Mouse (Mus musculus) CH12.LX (cell line): ENCODE measurements around the gene 2310061N02Rik. TPM values are rescaled to one million over a fixed set of nuclear protein-coding genes. Genes with fewer than 3 reads are reported as not detected.

ENCODE experiments used
- DNase-seq: peaks from one replicate; pipeline ENCODE4 v3.0.0-alpha.2; 2013; ENCODE audit errors: extremely low read depth
- H3K27ac ChIP-seq: 2 replicates; pipeline ENCODE4 v1.5.1; 2012; ENCODE audit warnings: low read depth, mild to moderate bottlenecking, control low read depth, moderate library complexity; ENCODE audit not compliant: insufficient read depth
- H3K27me3 ChIP-seq: replicated peaks from 2 replicates; pipeline ENCODE3; 2012; ENCODE audit warnings: inconsistent platforms
- H3K36me3 ChIP-seq, 2 experiments: replicated peaks in 1 of 2; 2 replicates each; pipeline versions ENCODE3 to v1.6.1; 2012; ENCODE audit warnings: inconsistent platforms in 1 of 2, low read length in 1 of 2, mild to moderate bottlenecking in 1 of 2, mixed read lengths in 1 of 2, moderate library complexity in 1 of 2; ENCODE audit not compliant: control insufficient read depth in 1 of 2, insufficient read depth in 1 of 2
- H3K4me1 ChIP-seq, 2 experiments: 2 replicates each; pipeline ENCODE4 v1.6.1; 2012; ENCODE audit warnings: inconsistent platforms in 1 of 2, moderate library complexity in 1 of 2; ENCODE audit not compliant: insufficient read depth in 2 of 2, control insufficient read depth in 1 of 2
- H3K4me2 ChIP-seq: 2 replicates; pipeline ENCODE4 v1.6.1; 2012; ENCODE audit warnings: low read depth, mild to moderate bottlenecking, control low read depth; ENCODE audit not compliant: poor library complexity, insufficient read depth, severe bottlenecking
- H3K4me3 ChIP-seq, 3 experiments: fragments of 150-350 bp in 1 of 3; sonication (generic) in 1 of 3; replicated peaks in 1 of 3; 2 replicates each; pipeline versions ENCODE3 to v1.5.1; 2011 to 2012; ENCODE audit warnings: low read depth in 2 of 3, low read length in 2 of 3, mild to moderate bottlenecking in 2 of 3, moderate library complexity in 2 of 3, control low read depth in 1 of 3, improper control_type of control experiment in 1 of 3, inconsistent platforms in 1 of 3, mixed read lengths in 1 of 3; ENCODE audit not compliant: poor library complexity in 1 of 3
- H3K79me2 ChIP-seq: replicated peaks from 2 replicates; pipeline ENCODE4 v1.6.1; 2012; ENCODE audit warnings: mild to moderate bottlenecking, moderate library complexity; ENCODE audit not compliant: control insufficient read depth, poor library complexity, insufficient read depth, severe bottlenecking; ENCODE audit errors: extremely low read depth
- H3K9ac ChIP-seq: 2 replicates; pipeline ENCODE4 v1.6.1; 2012; ENCODE audit warnings: low read depth, mild to moderate bottlenecking, control low read depth, moderate library complexity; ENCODE audit not compliant: insufficient read depth
- H3K9me3 ChIP-seq: replicated peaks from 2 replicates; pipeline ENCODE3; 2012; ENCODE audit warnings: low read length, inconsistent platforms, mixed read lengths
- BHLHE40 ChIP-seq: IDR thresholded peaks from 2 replicates; pipeline ENCODE4 v1.6.1; 2011; ENCODE audit warnings: mild to moderate bottlenecking, low read depth, low read length, improper control_type of control experiment
- E2F4 ChIP-seq: IDR thresholded peaks from 2 replicates; pipeline ENCODE4 v1.6.1; 2011; ENCODE audit warnings: low read depth, low read length, improper control_type of control experiment; ENCODE audit not compliant: insufficient replicate concordance
- HCFC1 ChIP-seq: IDR thresholded peaks from 2 replicates; pipeline ENCODE4 v1.6.1; 2012; ENCODE audit warnings: low read depth, mild to moderate bottlenecking, inconsistent platforms, low read length, improper control_type of control experiment
- IRF4 ChIP-seq: IDR thresholded peaks from 2 replicates; pipeline ENCODE4 v1.6.1; 2014; ENCODE audit warnings: low read depth, mild to moderate bottlenecking, inconsistent platforms, low read length, improper control_type of control experiment
- KAT2A ChIP-seq: IDR thresholded peaks from 2 replicates; pipeline ENCODE4 v1.6.1; 2012; ENCODE audit warnings: low read length, improper control_type of control experiment, inconsistent platforms; ENCODE audit not compliant: insufficient replicate concordance
- MXI1 ChIP-seq: IDR thresholded peaks from 2 replicates; pipeline ENCODE4 v1.6.1; 2011; ENCODE audit warnings: mild to moderate bottlenecking, low read depth, low read length, improper control_type of control experiment
- NELFE ChIP-seq: IDR thresholded peaks from 2 replicates; pipeline ENCODE4 v1.6.1; 2011; ENCODE audit warnings: low read depth, low read length, improper control_type of control experiment
- PAX5 ChIP-seq: IDR thresholded peaks from 2 replicates; pipeline ENCODE4 v1.6.1; 2012; ENCODE audit warnings: low read length, inconsistent platforms, mixed read lengths
- POLR2A ChIP-seq: IDR thresholded peaks from 2 replicates; pipeline ENCODE4 v1.6.1; 2011; ENCODE audit warnings: low read depth, mild to moderate bottlenecking, improper control_type of control experiment, low read length
- POLR2AphosphoS2 ChIP-seq: IDR thresholded peaks from 2 replicates; pipeline ENCODE4 v1.6.1; 2011; ENCODE audit warnings: low read depth, low read length, improper control_type of control experiment
- RAD21 ChIP-seq: IDR thresholded peaks from 2 replicates; pipeline ENCODE4 v1.6.1; 2011; ENCODE audit warnings: low read depth, mild to moderate bottlenecking, low read length, improper control_type of control experiment, moderate library complexity
- SIN3A ChIP-seq: IDR thresholded peaks from 2 replicates; pipeline ENCODE4 v1.6.1; 2012; ENCODE audit warnings: low read length, improper control_type of control experiment, inconsistent platforms
- TBP ChIP-seq: conservative IDR thresholded peaks from 2 replicates; pipeline ENCODE4 v1.6.1; 2011; ENCODE audit warnings: low read depth, low read length, improper control_type of control experiment
- TCF12 ChIP-seq: IDR thresholded peaks from 2 replicates; pipeline ENCODE4 v1.6.1; 2014; ENCODE audit warnings: low read depth, mild to moderate bottlenecking, inconsistent platforms, low read length, improper control_type of control experiment
- USF2 ChIP-seq: conservative IDR thresholded peaks from 2 replicates; pipeline ENCODE4 v1.6.1; 2011; ENCODE audit warnings: low read depth, low read length, improper control_type of control experiment
- ZNF384 ChIP-seq: IDR thresholded peaks from 2 replicates; pipeline ENCODE4 v1.6.1; 2012; ENCODE audit warnings: low read depth, low read length, improper control_type of control experiment, inconsistent platforms
- dilution Hi-C: fragments of 300-500 bp; cut with MboI; formaldehyde crosslinking; loops from 2 replicates; pipeline ENCODE4 v1.14.3; 2020; ENCODE audit warnings: low sequenced_read_pairs; ENCODE audit not compliant: extremely low pct_unique_long_range_greater_than_20kb, extremely low pct_ligation_motif_present
- in situ Hi-C: fragments of 300-500 bp; cut with MboI; formaldehyde crosslinking; loops from 3 replicates; pipeline ENCODE4 v1.14.3; 2019; ENCODE audit warnings: low sequenced_read_pairs, low pct_ligation_motif_present, low pct_unique_long_range_greater_than_20kb, mixed read lengths
- polyA plus RNA-seq: library from polyadenylated mRNA; unstranded; fragments of >175 nt; gene quantifications from 2 replicates; pipeline ENCODE4 v1.2.1, GENCODE M21; 2012; ENCODE audit warnings: low read depth; ENCODE audit not compliant: insufficient read length
- total RNA-seq, 2 experiments: library from RNA; depleted of rRNA; stranded (reverse); fragments of 300-350 nt in 1 of 2; fragments of >200 nt in 1 of 2; gene quantifications; 2 replicates each; pipeline ENCODE4 v1.2.3; 2012 to 2014

Gene 2310061N02Rik
- total and polyA plus RNA-seq, 3 experiments = not detected

DNA sequence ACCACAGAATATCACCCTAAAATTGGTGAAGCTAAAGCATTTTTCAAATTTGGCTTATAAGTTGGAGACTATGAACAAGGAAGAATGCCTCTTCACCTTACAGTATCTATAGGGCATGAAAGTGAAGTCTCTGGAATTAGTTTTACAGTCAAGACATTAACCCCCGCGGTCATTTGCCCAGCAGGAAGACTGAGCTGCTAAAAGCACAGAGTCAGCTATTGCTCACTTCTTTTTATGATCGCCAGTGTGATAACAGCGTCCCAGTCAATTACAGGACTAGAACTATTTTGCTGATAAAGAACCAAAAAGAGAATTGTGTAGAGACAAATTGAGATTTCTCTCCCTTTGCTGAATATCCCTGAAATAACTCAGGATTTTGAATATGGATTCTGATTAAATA is 11.5 kb downstream of the 2310061N02Rik start:
- Histone ChIP-seq H3K27me3 (no peaks in the 10 kb centered on the region), H3K9me3 (peaks cover 57% of the 10 kb centered on the region)
- dilution Hi-C loops = no loop called here

DNA sequence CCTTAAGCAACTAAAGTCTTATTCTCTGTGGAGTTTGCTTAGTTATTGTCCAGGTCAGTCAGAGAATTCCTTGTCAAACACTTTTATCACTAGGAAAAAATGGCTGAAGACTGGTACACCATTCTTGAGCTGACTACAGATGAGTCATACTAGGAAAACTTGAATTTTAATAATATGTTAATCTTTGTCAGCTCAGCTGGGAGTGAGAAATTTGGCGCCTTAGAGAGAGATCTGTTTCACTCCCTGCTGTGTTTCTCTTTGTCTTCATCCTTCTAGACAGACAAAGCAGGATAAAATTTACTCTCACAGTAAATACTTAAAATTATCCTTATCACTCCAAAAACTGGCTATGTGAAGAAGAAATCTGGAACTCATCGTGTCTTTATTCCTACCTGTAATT is 26.5 kb downstream of the 2310061N02Rik start:
- dilution Hi-C loops (no loop called here), in situ Hi-C loops (no loop called here)
- Histone ChIP-seq H3K27me3 (no peaks in the 10 kb centered on the region), H3K4me3 (no peak overlapping the region), H3K4me2 (no peak overlapping the region), H3K9me3 (peaks cover 63% of the 10 kb centered on the region), H3K27ac (no peak overlapping the region), H3K9ac (no peak overlapping the region), H3K36me3 (no peaks in the 10 kb centered on the region), H3K79me2 (no peaks in the 10 kb centered on the region), H3K4me1 (no peaks in the 10 kb centered on the region)
- DNase-seq = no peak
- no peak for TF ChIP-seq SIN3A
- no peak for TF ChIP-seq POLR2AphosphoS2
- no peak for TF ChIP-seq NELFE
- no peak for TF ChIP-seq ZNF384
- TF ChIP-seq E2F4 = no peak
- no peak for TF ChIP-seq RAD21
- no peak for TF ChIP-seq USF2
- TF ChIP-seq IRF4 = no peak
- no peak for TF ChIP-seq TBP
- no peak for TF ChIP-seq POLR2A
- TF ChIP-seq TCF12 = no peak
- no peak for TF ChIP-seq MXI1
- no peak for TF ChIP-seq BHLHE40

More for the DNA sequence above, 11.5 kb downstream of the 2310061N02Rik start:
- Histone ChIP-seq H3K79me2 (no peaks in the 10 kb centered on the region), H3K4me1 (no peaks in the 10 kb centered on the region), H3K4me2 (no peak overlapping the region), H3K27ac (no peak overlapping the region), H3K9ac (no peak overlapping the region), H3K4me3 (no peak overlapping the region), H3K36me3 (no peaks in the 10 kb centered on the region)
- DNase-seq = no peak
- TF ChIP-seq IRF4 (no peak), PAX5 (no peak), KAT2A (no peak), HCFC1 (no peak), E2F4 (no peak), POLR2A (no peak)
- in situ Hi-C loops = no loop called here
